Mouse (Mus musculus): ENCODE results near the gene Bcl10.
"Not testable (repeated sequence)": the region's sequence is repeated elsewhere in the genome, so short reads cannot be mapped to it uniquely, and the experiment has no call there.

The Bcl10 gene

GRCm38 (mm10) chr3:145913263-145913662 lies 9.3 kb upstream of the Bcl10 start:
- no peak for DNase-seq (ENCODE audit: low spot score)

GRCm38 (mm10) chr3:145913942-145914341 lies 8.7 kb upstream of the Bcl10 start:
- DNase-seq (ENCODE audit: low spot score) = not testable (repeated sequence)

- no peak for DNase-seq (ENCODE audit: low spot score)
Measured at GRCm38 (mm10) chr3:145916374-145916773, 6.2 kb upstream of the Bcl10 start.

GRCm38 (mm10) chr3:145916826-145917225 lies 5.8 kb upstream of the Bcl10 start:
- DNase-seq (ENCODE audit: low spot score) = no peak

GRCm38 (mm10) chr3:145922971-145923370 lies 367 bp downstream of the Bcl10 start:
- DNase-seq (ENCODE audit: low spot score) = no peak

GRCm38 (mm10) chr3:145923874-145924577 lies 1.4 kb downstream of the Bcl10 start:
- peak; percentile 100 for DNase-seq (ENCODE audit: low spot score)

- no peak for DNase-seq (ENCODE audit: low spot score)
Measured at GRCm38 (mm10) chr3:145924649-145925337, 2.2 kb downstream of the Bcl10 start.

GRCm38 (mm10) chr3:145925506-145925905 lies 2.9 kb downstream of the Bcl10 start:
- no peak for DNase-seq (ENCODE audit: low spot score)

GRCm38 (mm10) chr3:145929525-145930400 lies 7.2 kb downstream of the Bcl10 start:
- DNase-seq (ENCODE audit: low spot score) = no peak

GRCm38 (mm10) chr3:145933845-145934244 lies 11.2 kb downstream of the Bcl10 start:
- no peak for DNase-seq (ENCODE audit: low spot score)

GRCm38 (mm10) chr3:145937505-145938404 lies 15.2 kb downstream of the Bcl10 start, which contains the start of gene 2410004B18Rik:
Gene 2410004B18Rik (plus strand): TSS chr3:145938014.
- peak; percentile 90 for DNase-seq (ENCODE audit: low spot score)

- DNase-seq (ENCODE audit: low spot score) = peak; percentile 23
Measured at GRCm38 (mm10) chr3:145938405-145939349, 16.1 kb downstream of the Bcl10 start.

GRCm38 (mm10) chr3:145939402-145939801 lies 16.8 kb downstream of the Bcl10 start:
- no peak for DNase-seq (ENCODE audit: low spot score)

- no peak for DNase-seq (ENCODE audit: low spot score)
Measured at GRCm38 (mm10) chr3:145939971-145940370, 17.4 kb downstream of the Bcl10 start.

GRCm38 (mm10) chr3:145941971-145942370 lies 19.4 kb downstream of the Bcl10 start:
- DNase-seq (ENCODE audit: low spot score) = peak; percentile 63

- no peak for DNase-seq (ENCODE audit: low spot score)
Measured at GRCm38 (mm10) chr3:145944348-145944747, 21.7 kb downstream of the Bcl10 start.

GRCm38 (mm10) chr3:145945904-145946303 lies 23.3 kb downstream of the Bcl10 start:
- no peak for DNase-seq (ENCODE audit: low spot score)

GRCm38 (mm10) chr3:145946654-145947053 lies 24.1 kb downstream of the Bcl10 start:
- DNase-seq (ENCODE audit: low spot score) = no peak

GRCm38 (mm10) chr3:145947539-145948204 lies 25.1 kb downstream of the Bcl10 start:
- no peak for DNase-seq (ENCODE audit: low spot score)

All from yolk sac, embryonic 10.5 days (tissue).